Mouse (Mus musculus) liver, embryonic 16.5 days (tissue): ENCODE data around the gene Prmt8. TPM values are rescaled to one million over a fixed set of nuclear protein-coding genes. Genes with fewer than 3 reads are reported as not detected.

Experiments
- ATAC-seq: fragments of 200-750 bp; cut with Nextera tagmentation; 2 replicates; pipeline ENCODE4 v1.8.0; 2017; ENCODE audit warnings: low read depth, mild to moderate bottlenecking, moderate number of reproducible peaks, moderate library complexity
- H3K27ac ChIP-seq: fragments of 300-500 bp; sonication (generic); 2 replicates; pipeline ENCODE4 v1.5.1; 2014; ENCODE audit warnings: mild to moderate bottlenecking, low read length
- H3K27me3 ChIP-seq: fragments of 300-500 bp; sonication (generic); 2 replicates; pipeline ENCODE4 v1.6.1; 2014; ENCODE audit warnings: low read depth, low read length, mixed read lengths; ENCODE audit not compliant: control insufficient read depth, insufficient read depth
- H3K36me3 ChIP-seq: fragments of 300-500 bp; sonication (generic); 2 replicates; pipeline ENCODE4 v1.6.1; 2014; ENCODE audit warnings: mild to moderate bottlenecking; ENCODE audit not compliant: control insufficient read depth, insufficient read depth
- H3K4me1 ChIP-seq: fragments of 300-500 bp; sonication (generic); 2 replicates; pipeline ENCODE4 v1.6.1; 2014; ENCODE audit warnings: low read depth, low read length, mixed read lengths; ENCODE audit not compliant: control insufficient read depth
- H3K4me2 ChIP-seq: fragments of 300-500 bp; sonication (generic); 2 replicates; pipeline ENCODE4 v1.6.1; 2014; ENCODE audit warnings: low read depth, low read length, mixed read lengths
- H3K4me3 ChIP-seq: fragments of 300-500 bp; sonication (generic); 2 replicates; pipeline ENCODE4 v1.5.1; 2014; ENCODE audit warnings: low read depth, mild to moderate bottlenecking, low read length
- H3K9ac ChIP-seq: fragments of 300-500 bp; sonication (generic); 2 replicates; pipeline ENCODE4 v1.6.1; 2014; ENCODE audit warnings: low read depth, low read length
- H3K9me3 ChIP-seq: fragments of 300-500 bp; sonication (generic); replicated peaks from 2 replicates; pipeline ENCODE4 v1.6.1; 2016; ENCODE audit warnings: low read length; ENCODE audit not compliant: control insufficient read depth
- WGBS: fragments of 180-500 bp; shearing (Covaris S2); extraction: QIAGEN DNeasy Blood & Tissue Kit; methylation state at CpG from one replicate; pipeline ENCODE4 v1.1.7; 2014; ENCODE audit not compliant: insufficient replicate concordance; 5-methylcytosine and 5-hydroxymethylcytosine counted together
- polyA plus RNA-seq: library from polyadenylated mRNA; unstranded; fragments of >200 nt; fragmentation: Nextera tagmentation; extraction: Ambion mirVana; gene quantifications from 2 replicates; pipeline ENCODE4 v1.2.1, GENCODE M21; 2015

Gene Prmt8
- polyA plus RNA-seq, 1 experiment from 2014 or later, result not detected

GRCm38 (mm10) chr6:127766641-127767200 lies 2.6 kb downstream of the Prmt8 start:
- ATAC-seq, result no peak
- H3K9me3 ChIP-seq, result no peaks in the 10 kb centered on the region
- H3K36me3 ChIP-seq, result no peaks in the 10 kb centered on the region
- H3K4me3 ChIP-seq, result no peak overlapping the region
- peaks cover 53% of the 10 kb centered on the region for H3K27me3 ChIP-seq
- WGBS, result 3% methylated on average over 28 of the region's 28 CpGs
- H3K27ac ChIP-seq, result no peak overlapping the region
- no peak overlapping the region for H3K9ac ChIP-seq
- H3K4me1 ChIP-seq, result no peaks in the 10 kb centered on the region
- no peak overlapping the region for H3K4me2 ChIP-seq

- H3K27ac ChIP-seq, result no peak overlapping the region
- H3K4me2 ChIP-seq, result no peak overlapping the region
- 11% methylated on average over 9 of the region's 11 CpGs for WGBS
- no peak overlapping the region for H3K9ac ChIP-seq
- ATAC-seq, result no peak
- no peaks in the 10 kb centered on the region for H3K4me1 ChIP-seq
- H3K4me3 ChIP-seq, result no peak overlapping the region
- H3K36me3 ChIP-seq, result no peaks in the 10 kb centered on the region
- no peaks in the 10 kb centered on the region for H3K9me3 ChIP-seq
- H3K27me3 ChIP-seq, result peaks cover 53% of the 10 kb centered on the region
Observed at GRCm38 (mm10) chr6:127766041-127766604, 3.1 kb downstream of the Prmt8 start.

- WGBS, result 22% methylated on average over 5 of the region's 5 CpGs
- no peak for ATAC-seq
- peaks cover 50% of the 10 kb centered on the region for H3K27me3 ChIP-seq
Observed at GRCm38 (mm10) chr6:127765573-127765972, 3.7 kb downstream of the Prmt8 start.

GRCm38 (mm10) chr6:127758264-127758663 lies 11.0 kb downstream of the Prmt8 start:
- Histone ChIP-seq H3K4me1 (no peaks in the 10 kb centered on the region), H3K9ac (no peak overlapping the region), H3K27me3 (no peaks in the 10 kb centered on the region), H3K4me3 (no peak overlapping the region), H3K4me2 (no peak overlapping the region), H3K36me3 (no peaks in the 10 kb centered on the region), H3K27ac (no peak overlapping the region), H3K9me3 (no peaks in the 10 kb centered on the region)
- whole genome bisulfite sequencing, result 45% methylated on average over 4 of the region's 4 CpGs
- ATAC-seq, result no peak

More at GRCm38 (mm10) chr6:127765573-127765972, 3.7 kb downstream of the Prmt8 start:
- Histone ChIP-seq H3K9ac (no peak overlapping the region), H3K36me3 (no peaks in the 10 kb centered on the region), H3K4me1 (no peaks in the 10 kb centered on the region), H3K9me3 (no peaks in the 10 kb centered on the region), H3K4me3 (no peak overlapping the region), H3K4me2 (no peak overlapping the region), H3K27ac (no peak overlapping the region)

GRCm38 (mm10) chr6:127757667-127758167 lies 11.6 kb downstream of the Prmt8 start:
- H3K27ac ChIP-seq, result no peak overlapping the region
- ATAC-seq, result no peak
- H3K4me1 ChIP-seq, result no peaks in the 10 kb centered on the region
- no peaks in the 10 kb centered on the region for H3K36me3 ChIP-seq
- H3K9ac ChIP-seq, result no peak overlapping the region
- 64% methylated on average over 5 of the region's 5 CpGs for WGBS
- no peak overlapping the region for H3K4me3 ChIP-seq
- H3K4me2 ChIP-seq, result no peak overlapping the region
- no peaks in the 10 kb centered on the region for H3K27me3 ChIP-seq
- H3K9me3 ChIP-seq, result no peaks in the 10 kb centered on the region

- Histone ChIP-seq H3K27me3 (no peaks in the 10 kb centered on the region), H3K4me1 (no peaks in the 10 kb centered on the region), H3K36me3 (no peaks in the 10 kb centered on the region), H3K9ac (no peak overlapping the region), H3K9me3 (no peaks in the 10 kb centered on the region), H3K4me3 (no peak overlapping the region), H3K4me2 (no peak overlapping the region), H3K27ac (no peak overlapping the region)
- WGBS, result 41% methylated on average over 12 of the region's 12 CpGs
- ATAC-seq, result no peak
Observed at GRCm38 (mm10) chr6:127756856-127757255, 12.4 kb downstream of the Prmt8 start.

- 56% methylated on average over 6 of the region's 6 CpGs for WGBS
- no peak for ATAC-seq
Observed at GRCm38 (mm10) chr6:127753228-127753627, 16.0 kb downstream of the Prmt8 start.

GRCm38 (mm10) chr6:127752681-127753080 lies 16.6 kb downstream of the Prmt8 start:
- H3K4me1 ChIP-seq, result no peaks in the 10 kb centered on the region
- H3K27me3 ChIP-seq, result no peaks in the 10 kb centered on the region
- H3K9me3 ChIP-seq, result no peaks in the 10 kb centered on the region
- H3K4me2 ChIP-seq, result no peak overlapping the region
- H3K36me3 ChIP-seq, result no peaks in the 10 kb centered on the region
- H3K4me3 ChIP-seq, result no peak overlapping the region
- no peak for ATAC-seq
- H3K27ac ChIP-seq, result no peak overlapping the region
- WGBS, result 36% methylated on average over 3 of the region's 3 CpGs
- H3K9ac ChIP-seq, result no peak overlapping the region

More at GRCm38 (mm10) chr6:127753228-127753627, 16.0 kb downstream of the Prmt8 start:
- H3K27me3 ChIP-seq, result no peaks in the 10 kb centered on the region
- no peaks in the 10 kb centered on the region for H3K36me3 ChIP-seq
- H3K27ac ChIP-seq, result no peak overlapping the region
- H3K4me1 ChIP-seq, result no peaks in the 10 kb centered on the region
- no peak overlapping the region for H3K4me3 ChIP-seq
- H3K9ac ChIP-seq, result no peak overlapping the region
- no peaks in the 10 kb centered on the region for H3K9me3 ChIP-seq
- H3K4me2 ChIP-seq, result no peak overlapping the region

GRCm38 (mm10) chr6:127751499-127751898 lies 17.8 kb downstream of the Prmt8 start:
- Histone ChIP-seq H3K4me1 (no peaks in the 10 kb centered on the region), H3K4me2 (no peak overlapping the region), H3K9me3 (no peaks in the 10 kb centered on the region), H3K27ac (no peak overlapping the region), H3K36me3 (no peaks in the 10 kb centered on the region), H3K27me3 (no peaks in the 10 kb centered on the region), H3K4me3 (no peak overlapping the region), H3K9ac (no peak overlapping the region)
- WGBS, result 72% methylated on average over 9 of the region's 9 CpGs
- ATAC-seq, result no peak
